Comparison of ENCODE assay signal across 12 mouse cellular contexts in the genomic region with DNA sequence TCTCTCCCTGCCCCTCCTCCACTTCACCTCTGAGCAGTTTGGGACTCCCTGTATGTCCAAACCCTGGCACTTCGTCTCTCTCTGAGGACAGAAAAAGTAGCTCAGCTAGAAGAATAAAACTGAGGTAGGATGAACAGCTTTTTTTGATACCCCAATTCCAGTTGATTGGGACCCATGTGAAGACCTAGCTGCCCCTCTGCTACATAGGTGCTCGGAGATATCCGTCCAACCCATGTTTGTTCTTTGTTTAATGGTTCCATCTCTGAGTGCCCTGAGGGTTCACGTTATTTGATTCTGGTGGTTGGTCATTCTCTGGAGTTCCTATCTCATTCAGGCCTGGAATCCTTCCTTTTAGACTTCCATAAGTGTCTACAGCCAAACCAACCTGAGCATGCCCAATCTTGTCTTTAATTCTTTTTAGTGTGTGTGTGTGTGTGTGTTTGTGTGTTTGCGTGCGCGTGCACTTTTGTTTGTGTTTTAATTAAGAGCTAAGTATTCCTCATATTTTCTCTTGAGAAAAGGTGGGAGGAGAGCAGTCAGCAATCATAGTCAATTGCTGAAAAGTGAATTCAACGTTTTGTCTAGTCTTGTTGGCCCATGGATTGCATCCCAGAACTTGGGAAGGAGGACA. TPM values are rescaled to one million over a fixed set of nuclear protein-coding genes. Genes with fewer than 3 reads are reported as not detected.
DNase-seq lines count a peak whose midpoint lies in the region; ATAC-seq lines count a peak whose summit lies in the region.
"Not testable (repeated sequence)": the region's sequence is repeated elsewhere in the genome, so short reads cannot be mapped to it uniquely, and the experiment has no call there.
"Had no signal": no experiment of that assay in that cellular context is flagged by ENCODE, and none has a peak within 500 bp of the region (broad histone marks: within the 10 kb centered on the region; RNA-seq: fewer than 3 reads in every experiment).

No protein-coding gene starts in this region.

- H3K27me3 ChIP-seq in intestine, embryonic 14.5 days (replicated peaks; ENCODE audit: control insufficient read depth, insufficient read depth, low read length); intestine, embryonic 15.5 days (replicated peaks); intestine, embryonic 16.5 days (replicated peaks; ENCODE audit: control insufficient read depth, insufficient read depth, low read length): not testable (repeated sequence)

- not testable (repeated sequence) for H3K36me3 ChIP-seq in intestine, embryonic 14.5 days (ENCODE audit: control insufficient read depth, insufficient read depth, low read length); intestine, embryonic 15.5 days; intestine, embryonic 16.5 days (ENCODE audit: control insufficient read depth, insufficient read depth, low read length)

- not testable (repeated sequence) for H3K4me2 ChIP-seq in intestine, embryonic 14.5 days (ENCODE audit: low read length); intestine, embryonic 15.5 days (replicated peaks); intestine, embryonic 16.5 days (ENCODE audit: low read depth, low read length)

- not testable (repeated sequence) for H3K9me3 ChIP-seq in intestine, embryonic 14.5 days (ENCODE audit: control insufficient read depth, low read length); intestine, embryonic 15.5 days; intestine, embryonic 16.5 days (ENCODE audit: control insufficient read depth, low read length)

- not testable (repeated sequence) for ATAC-seq in intestine, embryonic 14.5 days (replicated peaks; ENCODE audit: low FRiP score, low TSS enrichment, low read depth); intestine, embryonic 15.5 days; intestine, embryonic 16.5 days

- H3K9ac ChIP-seq in intestine, embryonic 14.5 days (ENCODE audit: low read length); intestine, embryonic 15.5 days; intestine, embryonic 16.5 days (ENCODE audit: low read depth, low read length): not testable (repeated sequence)

- not testable (repeated sequence) for H3K4me3 ChIP-seq in intestine, embryonic 14.5 days (ENCODE audit: low read depth, low read length); intestine, embryonic 15.5 days (replicated peaks); intestine, embryonic 16.5 days (ENCODE audit: low read length)

- peak; percentile 2 for DNase-seq in A20 (ENCODE audit: low read depth, low spot score)
- peak; percentile 1 for DNase-seq in NIH3T3 (ENCODE audit: low read depth)
- DNase-seq in heart, adult 11 months: peak; percentile 85
- DNase-seq in intestine, embryonic 14.5 days (ENCODE audit: low spot score): peak; percentile 49
- DNase-seq in kidney, postnatal 25 days: peak; percentile 1 to 28
- peak; percentile 13 to 61 for DNase-seq in spleen, postnatal 4 days (ENCODE audit: low spot score in 2 of 2)

- H3K4me1 ChIP-seq in intestine, embryonic 14.5 days (replicated peaks; ENCODE audit: control insufficient read depth, insufficient read depth, low read length); intestine, embryonic 15.5 days (replicated peaks); intestine, embryonic 16.5 days (ENCODE audit: control insufficient read depth, insufficient read depth, low read length): not testable (repeated sequence)

- peak overlapping the region; percentile 61 for H3K27ac ChIP-seq in intestine, embryonic 14.5 days (ENCODE audit: low read depth)
- 0 out of 2 replicates have a peak overlapping the region, but pooled peaks have one; percentile 13 for H3K27ac ChIP-seq in intestine, embryonic 15.5 days
- peak overlapping the region; percentile 43; the same call in 1 of the 2 replicates for H3K27ac ChIP-seq in intestine, embryonic 16.5 days (ENCODE audit: low read length)

- 82% methylated on average over 7 of the region's 8 CpGs for WGBS in intestine, embryonic 14.5 days
- WGBS in intestine, embryonic 15.5 days: 79% methylated on average over 7 of the region's 8 CpGs
- whole genome bisulfite sequencing in intestine, embryonic 16.5 days: 74% methylated on average over 7 of the region's 8 CpGs

RNA-seq across cellular contexts. Expression of a gene that starts 3.3 kb away (rescaled TPM):
- polyA plus RNA-seq in intestine, embryonic 14.5 days (2014; fragmentation: Nextera tagmentation; extraction: Ambion mirVana): 0.15 and 0.16 TPM in 2 replicates
- polyA plus RNA-seq in intestine, embryonic 15.5 days (2015; fragmentation: Nextera tagmentation; extraction: Ambion mirVana): 0.10 TPM in 1 of 2 replicates, not detected in the other
- polyA plus RNA-seq in intestine, embryonic 16.5 days (2015; fragmentation: Nextera tagmentation; extraction: Ambion mirVana): not detected in 2 replicates
- polyA plus RNA-seq: activated CD4-positive, CD25-positive, alpha-beta regulatory T cell, adult 4 months; C2C12; CD4-positive, CD25-positive, alpha-beta regulatory T cell, adult 4 months; G1E had no signal

Comparison
In these comparisons a context has a peak if more than half of its experiments do, and no peak if none do; other contexts are left out.
1. DNase-seq: peak in every context shown above with its lines; median percentile 85 in heart, adult 11 months; 49 in intestine, embryonic 14.5 days; 37 in spleen, postnatal 4 days; 14 in kidney, postnatal 25 days; 2 in A20; 1 in NIH3T3.